Mouse (Mus musculus) layer of hippocampus, postnatal 36 days (tissue): ENCODE results near the gene Mid1. TPM values are rescaled to one million over a fixed set of nuclear protein-coding genes. Genes with fewer than 3 reads are reported as not detected.
"Not testable (repeated sequence)": the region's sequence is repeated elsewhere in the genome, so short reads cannot be mapped to it uniquely, and the experiment has no call there.

Experiments used
- DNase-seq, 2 experiments: peaks; one replicate each; pipeline ENCODE4 v3.0.0; 2022
- total RNA-seq, 2 experiments: library from RNA; stranded (reverse); gene quantifications; 2 replicates each; pipeline ENCODE4 v1.2.3; 2021

The Mid1 gene
- total RNA-seq, 2 experiments from 2014 or later, result 18.3 to 33.6 TPM

DNA sequence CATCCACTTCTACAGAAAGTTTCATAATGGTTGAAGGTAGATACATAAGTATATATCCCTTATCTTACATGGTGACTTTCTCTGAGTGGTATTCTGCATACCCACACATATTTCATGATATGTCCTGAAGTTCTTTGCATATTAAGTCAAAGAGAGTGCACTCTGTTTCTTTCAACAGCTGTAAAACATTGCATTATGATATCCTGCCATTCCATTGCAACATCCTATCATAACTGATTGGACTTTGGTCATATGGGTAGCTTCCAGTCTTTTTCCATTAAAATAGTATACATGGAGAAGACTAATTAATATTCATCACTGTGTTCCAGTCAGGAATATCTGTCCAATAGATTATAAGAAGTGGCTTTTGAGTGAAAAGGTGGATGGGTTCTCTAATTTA lies 207.1 kb downstream of the Mid1 start:
- no peak for DNase-seq

DNA sequence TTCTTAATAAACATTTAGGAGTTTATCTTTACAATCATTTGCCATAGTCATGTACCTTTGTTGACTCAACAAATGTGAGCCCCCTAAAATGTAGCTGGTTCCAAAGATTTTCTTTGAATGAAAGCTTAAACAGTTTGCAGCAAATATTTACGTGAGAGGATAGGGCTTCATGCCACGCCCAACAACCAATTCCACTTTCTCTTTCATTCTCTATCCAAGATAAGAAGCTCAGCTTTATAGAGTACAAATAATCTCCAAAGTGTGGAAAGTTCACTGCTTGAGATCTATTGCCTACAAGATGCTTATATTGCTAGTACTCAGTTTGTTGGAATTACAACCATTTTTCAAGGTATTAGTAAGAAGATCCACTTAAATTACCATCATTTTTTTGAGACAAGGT lies 207.6 kb downstream of the Mid1 start:
- DNase-seq, result no peak

DNA sequence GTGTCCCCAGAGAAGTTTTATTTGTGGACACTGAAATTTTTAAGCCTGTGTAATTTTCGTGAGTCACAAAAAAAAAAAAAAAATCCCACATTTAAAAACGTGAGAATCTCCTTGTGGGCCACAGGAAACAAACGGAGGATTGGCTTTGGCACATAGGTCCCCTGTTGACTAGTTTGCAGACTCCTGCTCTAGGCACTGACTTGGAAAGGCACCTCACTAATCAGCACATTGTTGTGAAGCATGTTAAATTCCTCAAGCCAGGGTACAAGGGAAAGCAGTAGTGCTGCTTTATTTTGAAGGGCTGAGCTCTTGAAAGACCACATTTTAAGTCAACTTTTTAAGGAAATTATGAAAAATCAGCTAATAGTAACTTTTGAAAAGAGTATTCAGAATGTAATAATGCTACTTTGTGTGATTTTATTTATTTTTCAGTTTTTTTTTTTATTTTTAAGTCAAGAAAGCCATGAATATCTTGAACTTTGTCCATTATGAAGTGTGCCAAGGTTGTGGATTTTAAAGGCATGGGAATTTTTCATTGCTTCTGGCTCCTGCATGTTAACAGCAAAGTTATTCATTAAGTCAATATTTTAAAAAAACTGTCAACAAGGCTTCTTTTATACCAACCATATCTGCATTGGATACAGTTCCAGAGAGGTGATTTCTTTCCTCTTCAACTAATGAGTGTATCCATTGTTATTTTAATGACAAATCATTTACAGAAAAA lies 214.4 kb downstream of the Mid1 start:
- no peak for DNase-seq

- no peak for DNase-seq
Observed at GRCm38 (mm10) chrX:169902860-169903259, 217.9 kb downstream of the Mid1 start.

- DNase-seq, result no peak
Observed at GRCm38 (mm10) chrX:169903656-169904055, 218.7 kb downstream of the Mid1 start.

DNA sequence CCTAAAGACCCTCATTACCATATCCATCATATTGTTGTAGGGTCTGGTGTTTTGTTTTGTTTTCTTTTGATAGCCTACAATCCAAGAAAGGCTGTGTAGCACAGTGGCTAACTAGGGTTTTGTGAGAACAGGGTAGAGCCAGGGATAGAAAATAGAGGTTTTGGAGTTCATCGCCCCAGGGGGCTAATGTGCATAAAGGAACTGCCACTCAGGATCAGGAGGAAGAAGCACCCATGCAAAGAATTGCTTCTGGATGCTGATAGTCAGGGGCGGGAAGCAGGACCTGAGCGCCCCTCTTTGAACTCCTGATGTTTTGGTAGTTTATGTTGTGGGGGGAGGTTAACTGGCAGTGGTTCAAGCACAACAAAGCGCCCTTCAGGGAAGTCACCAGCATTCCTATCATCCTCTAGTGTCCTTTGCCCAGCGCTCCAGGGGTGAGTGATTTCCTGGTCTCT lies 221.1 kb downstream of the Mid1 start:
- DNase-seq, result no peak

GRCm38 (mm10) chrX:169909898-169910297 lies 224.9 kb downstream of the Mid1 start:
- DNase-seq, result no peak

DNA sequence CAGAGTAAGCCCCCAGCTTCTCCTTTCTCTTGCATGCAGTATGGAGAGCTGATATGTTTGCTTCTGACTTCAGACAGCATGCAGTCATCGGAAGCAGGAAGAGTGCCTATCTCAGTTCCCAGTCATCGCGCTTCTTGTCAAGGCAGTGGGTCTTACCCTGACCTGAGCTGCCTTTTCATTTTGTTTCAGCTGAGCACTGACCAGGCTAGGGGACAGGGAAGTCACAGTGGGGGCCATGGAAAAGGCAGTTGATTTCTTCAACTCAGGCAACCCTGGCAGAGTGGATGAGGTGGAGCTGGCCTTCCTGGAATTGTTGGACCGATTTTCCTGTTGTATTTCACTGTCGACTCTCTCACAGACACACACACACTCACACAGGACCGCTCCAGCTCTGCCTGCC lies 230.7 kb downstream of the Mid1 start:
- DNase-seq, result no peak

GRCm38 (mm10) chrX:169922541-169922940 lies 237.5 kb downstream of the Mid1 start:
- no peak for DNase-seq

GRCm38 (mm10) chrX:169923417-169923816 lies 238.4 kb downstream of the Mid1 start:
- DNase-seq, result no peak

GRCm38 (mm10) chrX:169925600-169925999 lies 240.6 kb downstream of the Mid1 start:
- peak in 1 of 2 experiments; percentile 5 for DNase-seq

DNA sequence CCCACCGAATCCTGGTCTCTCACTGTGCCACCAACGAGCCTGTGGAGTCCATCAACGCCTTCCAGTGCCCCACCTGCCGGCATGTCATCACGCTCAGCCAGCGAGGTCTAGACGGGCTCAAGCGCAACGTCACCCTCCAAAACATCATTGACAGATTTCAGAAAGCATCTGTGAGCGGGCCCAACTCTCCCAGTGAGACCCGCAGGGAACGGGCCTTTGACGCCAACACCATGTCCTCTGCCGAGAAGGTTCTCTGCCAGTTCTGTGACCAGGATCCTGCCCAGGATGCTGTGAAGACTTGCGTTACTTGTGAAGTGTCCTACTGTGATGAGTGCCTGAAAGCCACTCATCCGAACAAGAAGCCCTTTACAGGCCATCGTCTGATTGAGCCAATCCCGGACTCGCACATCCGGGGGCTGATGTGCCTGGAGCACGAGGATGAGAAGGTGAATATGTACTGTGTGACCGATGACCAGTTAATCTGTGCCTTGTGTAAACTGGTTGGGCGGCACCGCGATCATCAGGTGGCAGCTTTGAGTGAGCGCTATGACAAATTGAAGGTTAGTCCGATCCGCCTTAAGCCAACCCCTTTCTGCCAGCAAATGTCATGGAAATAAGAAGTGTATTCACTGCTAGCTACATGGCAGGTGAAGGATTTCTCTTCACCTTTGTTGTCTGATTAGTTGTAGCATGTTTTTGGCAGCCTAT lies 242.3 kb downstream of the Mid1 start:
- DNase-seq, result no peak

DNA sequence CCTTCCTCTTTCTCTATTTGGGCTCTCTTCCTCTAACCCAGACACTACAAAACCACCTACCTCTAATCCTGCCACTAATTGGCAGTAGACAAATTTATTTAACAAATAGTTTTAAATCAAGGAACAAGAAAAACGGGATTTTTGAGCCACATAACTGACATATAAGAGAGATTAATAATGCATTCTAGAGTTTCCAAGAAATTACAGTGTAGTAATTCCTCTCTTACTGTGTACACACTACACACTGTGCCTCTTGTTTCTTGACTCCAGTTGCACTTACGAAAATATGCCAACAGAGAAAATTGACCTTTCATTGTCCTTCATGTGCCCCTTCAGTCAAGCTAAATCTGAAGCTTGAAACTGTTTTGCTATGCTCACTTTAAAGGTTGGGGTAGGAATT lies 245.9 kb downstream of the Mid1 start:
- DNase-seq, result no peak

GRCm38 (mm10) chrX:169933228-169933627 lies 248.2 kb downstream of the Mid1 start:
- DNase-seq, result no peak

DNA sequence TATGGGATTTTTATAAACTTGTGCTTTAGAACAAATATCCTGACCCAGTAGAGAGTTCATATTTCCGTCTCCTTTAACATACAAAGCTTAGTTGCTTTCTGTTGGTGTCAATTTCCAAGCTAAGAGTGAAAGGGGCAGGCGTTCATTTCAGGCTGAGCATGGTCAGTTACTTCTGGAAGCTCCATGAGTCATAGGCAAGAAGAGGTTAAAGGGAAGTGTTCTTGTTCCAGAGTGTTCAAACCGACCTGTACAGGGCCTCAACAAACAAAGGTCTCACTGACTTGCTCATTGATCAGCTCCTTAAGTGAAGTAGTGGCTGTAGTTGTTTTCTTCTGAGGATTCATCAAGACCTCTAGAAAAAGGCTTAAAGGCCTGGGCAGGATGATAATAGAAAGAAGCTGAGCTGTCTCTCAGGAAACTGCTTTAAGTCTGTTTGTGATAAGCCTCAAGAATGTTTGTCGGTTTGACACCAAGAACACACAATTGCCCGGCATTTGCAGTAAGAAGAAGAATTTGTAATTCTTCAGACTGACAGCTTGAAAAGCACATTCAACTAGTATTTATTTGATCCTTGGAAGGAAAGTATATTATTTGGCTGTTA lies 252.2 kb downstream of the Mid1 start:
- DNase-seq, result no peak

DNA sequence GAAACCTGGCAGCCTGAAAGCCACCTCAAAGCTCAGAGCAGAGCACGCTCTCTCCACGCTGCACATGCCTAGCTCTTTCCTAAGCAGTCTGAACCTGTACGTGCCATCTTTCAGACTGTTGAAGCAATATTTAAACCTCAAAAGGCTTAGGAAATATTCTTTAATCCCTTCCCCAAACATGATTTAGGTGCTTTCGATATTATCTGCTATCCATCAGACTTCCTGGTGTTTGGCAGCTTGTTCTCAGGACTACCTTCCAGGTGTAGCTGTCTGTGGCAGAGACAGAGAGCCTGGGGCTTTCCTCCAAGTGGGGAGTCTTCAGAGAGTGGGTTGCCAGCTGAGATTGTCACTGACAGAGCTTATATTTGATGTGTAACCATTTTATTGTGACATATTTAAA lies 255.5 kb downstream of the Mid1 start:
- no peak for DNase-seq

GRCm38 (mm10) chrX:169950596-169950995 lies 265.6 kb downstream of the Mid1 start:
- DNase-seq, result no peak

GRCm38 (mm10) chrX:169969337-169969736 lies 284.3 kb downstream of the Mid1 start:
- DNase-seq, result no peak

DNA sequence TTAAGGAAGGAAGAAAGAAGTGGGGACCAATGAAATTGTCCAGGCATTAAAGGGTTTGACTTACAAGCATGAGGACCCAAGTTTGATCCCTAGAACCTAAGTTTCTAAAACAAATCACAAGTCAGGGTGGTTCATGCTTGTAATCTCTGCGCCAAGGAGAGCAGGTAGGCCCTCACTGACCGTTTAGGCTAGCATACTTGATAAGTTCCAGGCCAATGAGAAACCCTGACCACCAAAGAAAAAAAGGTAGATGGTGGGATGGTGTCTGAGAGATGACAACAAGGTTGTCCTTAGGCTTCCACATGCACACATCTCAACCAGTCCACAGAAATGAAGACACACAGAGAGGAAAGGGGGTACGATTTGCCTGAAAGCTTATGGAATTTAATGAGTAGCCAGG lies 284.8 kb downstream of the Mid1 start:
- DNase-seq, result not testable (repeated sequence)

DNA sequence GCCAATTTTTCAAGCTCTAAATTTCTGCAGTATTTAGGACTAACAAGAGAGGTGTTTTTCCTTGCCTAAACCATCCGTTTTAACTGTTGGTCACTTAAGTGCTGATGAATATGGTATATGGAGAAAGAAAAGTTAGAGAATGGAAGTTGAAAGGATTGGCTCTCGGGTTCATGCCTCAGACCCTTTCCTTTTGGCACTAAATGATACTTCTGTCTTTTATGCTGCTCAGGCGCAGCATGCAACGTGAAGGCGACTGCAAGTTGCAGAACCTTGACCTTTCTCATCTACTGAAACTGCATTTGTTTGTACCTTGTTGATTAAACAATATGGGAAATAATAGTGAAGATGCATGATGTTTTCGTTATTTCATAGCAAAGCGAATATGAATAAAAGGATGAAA lies 285.5 kb downstream of the Mid1 start:
- DNase-seq, result not testable (repeated sequence)

GRCm38 (mm10) chrX:169971562-169971961 lies 286.6 kb downstream of the Mid1 start:
- not testable (repeated sequence) for DNase-seq

DNA sequence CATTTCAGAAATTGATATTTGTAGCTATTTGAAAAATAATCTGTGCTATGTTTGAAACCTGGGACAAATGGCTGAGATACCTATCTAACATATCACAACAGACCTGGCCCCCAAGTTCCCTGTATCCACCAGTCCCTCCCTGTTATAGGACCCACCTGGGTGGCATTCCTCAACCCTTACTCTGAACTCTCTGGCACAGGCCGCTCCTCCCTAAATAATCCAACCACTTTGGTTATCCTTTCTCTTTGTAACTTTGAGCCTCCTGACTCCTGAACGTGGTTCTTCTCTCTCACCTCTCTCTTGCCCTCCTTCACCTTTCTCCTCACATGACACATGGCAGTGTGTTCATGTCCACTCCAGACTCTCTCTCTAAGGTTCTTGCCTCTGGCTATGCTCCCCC lies 287.1 kb downstream of the Mid1 start:
- not testable (repeated sequence) for DNase-seq

GRCm38 (mm10) chrX:169972791-169973494 lies 287.9 kb downstream of the Mid1 start:
- not testable (repeated sequence) for DNase-seq
